Mouse (Mus musculus): ENCODE data around the gene Mchr1. TPM values are rescaled to one million over a fixed set of nuclear protein-coding genes. Genes with fewer than 3 reads are reported as not detected.

Gene Mchr1
- polyA plus RNA-seq, 1 experiment from 2014 or later: 2.1 TPM

GRCm38 (mm10) chr15:81192858-81193257, 42.4 kb upstream of the Mchr1 start:
- Histone ChIP-seq H3K4me1 (replicated peaks; ENCODE audit: control insufficient read depth, insufficient read depth, low read length) (no peaks in the 10 kb centered on the region), H3K27ac (ENCODE audit: low read depth, low read length) (no peak overlapping the region), H3K36me3 (ENCODE audit: control insufficient read depth, insufficient read depth) (no peaks in the 10 kb centered on the region), H3K4me3 (ENCODE audit: low read depth, low read length) (no peak overlapping the region), H3K9me3 (ENCODE audit: control insufficient read depth) (no peaks in the 10 kb centered on the region), H3K27me3 (replicated peaks; ENCODE audit: control insufficient read depth, insufficient read depth, low read length) (no peaks in the 10 kb centered on the region), H3K4me2 (replicated peaks; ENCODE audit: low read depth) (no peak overlapping the region), H3K9ac (ENCODE audit: low read depth, low read length) (no peak overlapping the region)
- 72% methylated on average over 8 of the region's 8 CpGs for WGBS
- TF ChIP-seq CTCF (IDR thresholded peaks at IDR 0.05; ENCODE audit: low read depth): no peak
- ATAC-seq: no peak

- ATAC-seq: no peak
- H3K27me3 ChIP-seq (replicated peaks; ENCODE audit: control insufficient read depth, insufficient read depth, low read length): no peaks in the 10 kb centered on the region
- H3K36me3 ChIP-seq (ENCODE audit: control insufficient read depth, insufficient read depth): no peaks in the 10 kb centered on the region
- no peak overlapping the region for H3K27ac ChIP-seq (ENCODE audit: low read depth, low read length)
- H3K9ac ChIP-seq (ENCODE audit: low read depth, low read length): no peak overlapping the region
- H3K9me3 ChIP-seq (ENCODE audit: control insufficient read depth): no peaks in the 10 kb centered on the region
- H3K4me1 ChIP-seq (replicated peaks; ENCODE audit: control insufficient read depth, insufficient read depth, low read length): no peaks in the 10 kb centered on the region
- H3K4me2 ChIP-seq (replicated peaks; ENCODE audit: low read depth): no peak overlapping the region
- no peak overlapping the region for H3K4me3 ChIP-seq (ENCODE audit: low read depth, low read length)
- 90% methylated on average over 6 of the region's 6 CpGs for WGBS
- no peak for TF ChIP-seq CTCF (IDR thresholded peaks at IDR 0.05; ENCODE audit: low read depth)
Observed at GRCm38 (mm10) chr15:81194791-81195190, 40.5 kb upstream of the Mchr1 start.

- no peak for TF ChIP-seq CTCF (IDR thresholded peaks at IDR 0.05; ENCODE audit: low read depth)
- no peak overlapping the region for H3K4me3 ChIP-seq (ENCODE audit: low read depth, low read length)
- no peak overlapping the region for H3K27ac ChIP-seq (ENCODE audit: low read depth, low read length)
- no peaks in the 10 kb centered on the region for H3K4me1 ChIP-seq (replicated peaks; ENCODE audit: control insufficient read depth, insufficient read depth, low read length)
- H3K9me3 ChIP-seq (ENCODE audit: control insufficient read depth): no peaks in the 10 kb centered on the region
- no peaks in the 10 kb centered on the region for H3K27me3 ChIP-seq (replicated peaks; ENCODE audit: control insufficient read depth, insufficient read depth, low read length)
- 64% methylated on average over 4 of the region's 4 CpGs for WGBS
- no peak overlapping the region for H3K9ac ChIP-seq (ENCODE audit: low read depth, low read length)
- ATAC-seq: no peak
- H3K4me2 ChIP-seq (replicated peaks; ENCODE audit: low read depth): no peak overlapping the region
- H3K36me3 ChIP-seq (ENCODE audit: control insufficient read depth, insufficient read depth): no peaks in the 10 kb centered on the region
Observed at GRCm38 (mm10) chr15:81195447-81195846, 39.9 kb upstream of the Mchr1 start.

GRCm38 (mm10) chr15:81197197-81197596, 38.1 kb upstream of the Mchr1 start:
- TF ChIP-seq CTCF (IDR thresholded peaks at IDR 0.05; ENCODE audit: low read depth): no peak
- Histone ChIP-seq H3K27ac (ENCODE audit: low read depth, low read length) (no peak overlapping the region), H3K27me3 (replicated peaks; ENCODE audit: control insufficient read depth, insufficient read depth, low read length) (no peaks in the 10 kb centered on the region), H3K9ac (ENCODE audit: low read depth, low read length) (no peak overlapping the region), H3K4me3 (ENCODE audit: low read depth, low read length) (no peak overlapping the region), H3K36me3 (ENCODE audit: control insufficient read depth, insufficient read depth) (no peaks in the 10 kb centered on the region), H3K4me1 (replicated peaks; ENCODE audit: control insufficient read depth, insufficient read depth, low read length) (no peaks in the 10 kb centered on the region), H3K4me2 (replicated peaks; ENCODE audit: low read depth) (no peak overlapping the region), H3K9me3 (ENCODE audit: control insufficient read depth) (no peaks in the 10 kb centered on the region)
- WGBS: 53% methylated on average over 10 of the region's 10 CpGs
- ATAC-seq: no peak

- Histone ChIP-seq H3K4me2 (replicated peaks; ENCODE audit: low read depth) (no peak overlapping the region), H3K9me3 (ENCODE audit: control insufficient read depth) (no peaks in the 10 kb centered on the region), H3K36me3 (ENCODE audit: control insufficient read depth, insufficient read depth) (no peaks in the 10 kb centered on the region), H3K27me3 (replicated peaks; ENCODE audit: control insufficient read depth, insufficient read depth, low read length) (no peaks in the 10 kb centered on the region), H3K27ac (ENCODE audit: low read depth, low read length) (no peak overlapping the region), H3K4me3 (ENCODE audit: low read depth, low read length) (no peak overlapping the region), H3K9ac (ENCODE audit: low read depth, low read length) (no peak overlapping the region), H3K4me1 (replicated peaks; ENCODE audit: control insufficient read depth, insufficient read depth, low read length) (no peaks in the 10 kb centered on the region)
- no peak for ATAC-seq
- peak; percentile 46; the same call in 1 of the 2 replicates for TF ChIP-seq CTCF (IDR thresholded peaks at IDR 0.05; ENCODE audit: low read depth)
- WGBS: 97% methylated on average over 5 of the region's 5 CpGs
Observed at GRCm38 (mm10) chr15:81198447-81198846, 36.9 kb upstream of the Mchr1 start.

- TF ChIP-seq CTCF (IDR thresholded peaks at IDR 0.05; ENCODE audit: low read depth): peak; percentile 74
- H3K9me3 ChIP-seq (ENCODE audit: control insufficient read depth): no peaks in the 10 kb centered on the region
- 16% methylated on average over 4 of the region's 4 CpGs for WGBS
- ATAC-seq: no peak
- H3K4me2 ChIP-seq (replicated peaks; ENCODE audit: low read depth): peak overlapping the region; percentile 37
- H3K4me1 ChIP-seq (replicated peaks; ENCODE audit: control insufficient read depth, insufficient read depth, low read length): no peaks in the 10 kb centered on the region
- no peak overlapping the region for H3K27ac ChIP-seq (ENCODE audit: low read depth, low read length)
- no peaks in the 10 kb centered on the region for H3K36me3 ChIP-seq (ENCODE audit: control insufficient read depth, insufficient read depth)
- 0 out of 2 replicates have a peak overlapping the region, but pooled peaks have one; percentile 8 for H3K4me3 ChIP-seq (ENCODE audit: low read depth, low read length)
- no peak overlapping the region for H3K9ac ChIP-seq (ENCODE audit: low read depth, low read length)
- no peaks in the 10 kb centered on the region for H3K27me3 ChIP-seq (replicated peaks; ENCODE audit: control insufficient read depth, insufficient read depth, low read length)
Observed at GRCm38 (mm10) chr15:81199372-81199959, 35.8 kb upstream of the Mchr1 start.

- H3K4me3 ChIP-seq (ENCODE audit: low read depth, low read length): no peak overlapping the region
- TF ChIP-seq CTCF (IDR thresholded peaks at IDR 0.05; ENCODE audit: low read depth): no peak
Observed at GRCm38 (mm10) chr15:81202462-81202861, 32.8 kb upstream of the Mchr1 start.

More at GRCm38 (mm10) chr15:81202462-81202861, 32.8 kb upstream of the Mchr1 start:
- ATAC-seq: no peak
- no peaks in the 10 kb centered on the region for H3K4me1 ChIP-seq (replicated peaks; ENCODE audit: control insufficient read depth, insufficient read depth, low read length)
- H3K9ac ChIP-seq (ENCODE audit: low read depth, low read length): no peak overlapping the region
- no peak overlapping the region for H3K27ac ChIP-seq (ENCODE audit: low read depth, low read length)
- no peak overlapping the region for H3K4me2 ChIP-seq (replicated peaks; ENCODE audit: low read depth)
- H3K36me3 ChIP-seq (ENCODE audit: control insufficient read depth, insufficient read depth): no peaks in the 10 kb centered on the region
- 93% methylated on average over 5 of the region's 5 CpGs for WGBS
- H3K27me3 ChIP-seq (replicated peaks; ENCODE audit: control insufficient read depth, insufficient read depth, low read length): no peaks in the 10 kb centered on the region
- no peaks in the 10 kb centered on the region for H3K9me3 ChIP-seq (ENCODE audit: control insufficient read depth)
